Mouse (Mus musculus) macrophage (primary cell): ENCODE measurements around the gene Capn9. TPM values are rescaled to one million over a fixed set of nuclear protein-coding genes. Genes with fewer than 3 reads are reported as not detected.

ENCODE experiments used
- polyA plus RNA-seq: library from polyadenylated mRNA; stranded (reverse); fragments of 250-400 nt; gene quantifications from 3 replicates; pipeline ENCODE4 v1.2.4, GENCODE M21; 2018; ENCODE audit warnings: inconsistent platforms

Capn9 gene
- polyA plus RNA-seq, 1 experiment from 2014 or later: not detected

Other genes starting within 250 kb of the Capn9 start
- 0.25 to 2.4 TPM (median 0.39 TPM) in 3 replicates for gene Pgbd5, start 136.5 kb upstream of the Capn9 start, polyA plus RNA-seq
- 13.3 to 23.6 TPM (median 21.6 TPM) in 3 replicates for gene Cog2, start 55.3 kb upstream of the Capn9 start, polyA plus RNA-seq
- not detected in 3 replicates for gene Agt, start 6.4 kb upstream of the Capn9 start, polyA plus RNA-seq
- 5.6 to 10.8 TPM (median 5.9 TPM) in 3 replicates for gene 2310022B05Rik, start 87.3 kb downstream of the Capn9 start, polyA plus RNA-seq
- 27.1 to 40.1 TPM (median 37.6 TPM) in 3 replicates for gene Ttc13, start 145.9 kb downstream of the Capn9 start, polyA plus RNA-seq
- gene Arv1, start 146.0 kb downstream of the Capn9 start, polyA plus RNA-seq: 3.6 to 7.6 TPM (median 4.2 TPM) in 3 replicates
- not detected in 3 replicates for gene Fam89a, start 175.7 kb downstream of the Capn9 start, polyA plus RNA-seq
- gene Trim67, start 217.0 kb downstream of the Capn9 start, polyA plus RNA-seq: not detected in 3 replicates